Mouse (Mus musculus) liver, embryonic 15.5 days (tissue): Measurements from ENCODE around the gene BC049352. TPM values are rescaled to one million over a fixed set of nuclear protein-coding genes. Genes with fewer than 3 reads are reported as not detected.

ENCODE experiments used
- ATAC-seq: fragments of 200-750 bp; cut with Nextera tagmentation; 2 replicates; pipeline ENCODE4 v1.8.0; 2017; ENCODE audit warnings: moderate number of reproducible peaks, mild to moderate bottlenecking, moderate library complexity; ENCODE audit not compliant: insufficient read depth
- H3K27ac ChIP-seq: fragments of 300-500 bp; sonication (generic); replicated peaks from 2 replicates; pipeline ENCODE4 v1.5.1; 2015; ENCODE audit warnings: mild to moderate bottlenecking, inconsistent platforms
- H3K27me3 ChIP-seq: fragments of 300-500 bp; sonication (generic); 2 replicates; pipeline ENCODE4 v1.6.1; 2015; ENCODE audit warnings: mild to moderate bottlenecking, inconsistent platforms
- H3K36me3 ChIP-seq: fragments of 300-500 bp; sonication (generic); replicated peaks from 2 replicates; pipeline ENCODE4 v1.6.1; 2015; ENCODE audit warnings: moderate library complexity, mild to moderate bottlenecking, inconsistent platforms
- H3K4me1 ChIP-seq: fragments of 300-500 bp; sonication (generic); replicated peaks from 2 replicates; pipeline ENCODE4 v1.6.1; 2015; ENCODE audit warnings: inconsistent platforms
- H3K4me2 ChIP-seq: fragments of 300-500 bp; sonication (generic); 2 replicates; pipeline ENCODE4 v1.6.1; 2015; ENCODE audit warnings: moderate library complexity, mild to moderate bottlenecking, inconsistent platforms
- H3K4me3 ChIP-seq: fragments of 300-500 bp; sonication (generic); replicated peaks from 2 replicates; pipeline ENCODE4 v1.5.1; 2015; ENCODE audit warnings: mild to moderate bottlenecking, inconsistent platforms
- H3K9ac ChIP-seq: fragments of 300-500 bp; sonication (generic); 2 replicates; pipeline ENCODE4 v1.6.1; 2015; ENCODE audit warnings: moderate library complexity, mild to moderate bottlenecking, inconsistent platforms
- H3K9me3 ChIP-seq: fragments of 300-500 bp; sonication (generic); replicated peaks from 2 replicates; pipeline ENCODE4 v1.6.1; 2016; ENCODE audit warnings: inconsistent platforms
- WGBS: fragments of 180-500 bp; shearing (Covaris S2); methylation state at CpG from one replicate; pipeline ENCODE4 v1.1.7; 2015; ENCODE audit warnings: mixed read lengths; ENCODE audit not compliant: insufficient replicate concordance; 5-methylcytosine and 5-hydroxymethylcytosine counted together
- polyA plus RNA-seq: library from polyadenylated mRNA; unstranded; fragments of >200 nt; fragmentation: Nextera tagmentation; extraction: Ambion mirVana; gene quantifications from 2 replicates; pipeline ENCODE4 v1.2.1, GENCODE M21; 2015

BC049352 gene
- polyA plus RNA-seq, 1 experiment from 2014 or later: 0.07 TPM

GRCm38 (mm10) chr9:45215526-45216179 lies 33.8 kb downstream of the BC049352 start:
- H3K4me1 ChIP-seq: no peaks in the 10 kb centered on the region
- no peak overlapping the region for H3K27ac ChIP-seq
- whole genome bisulfite sequencing: 44% methylated on average over 11 of the region's 11 CpGs

GRCm38 (mm10) chr9:45219644-45220043 lies 37.8 kb downstream of the BC049352 start:
- peak; percentile 31; the same call in 1 of the 2 replicates for ATAC-seq
- H3K27ac ChIP-seq: no peak overlapping the region
- H3K9me3 ChIP-seq: no peaks in the 10 kb centered on the region
- WGBS: 21% methylated on average over 3 of the region's 3 CpGs
- no peak overlapping the region for H3K9ac ChIP-seq
- no peak overlapping the region for H3K4me2 ChIP-seq
- no peak overlapping the region for H3K4me3 ChIP-seq
- H3K36me3 ChIP-seq: no peaks in the 10 kb centered on the region
- H3K4me1 ChIP-seq: no peaks in the 10 kb centered on the region
- H3K27me3 ChIP-seq: no peaks in the 10 kb centered on the region

More at GRCm38 (mm10) chr9:45215526-45216179, 33.8 kb downstream of the BC049352 start:
- no peaks in the 10 kb centered on the region for H3K9me3 ChIP-seq
- H3K4me3 ChIP-seq: no peak overlapping the region
- H3K4me2 ChIP-seq: no peak overlapping the region
- H3K27me3 ChIP-seq: no peaks in the 10 kb centered on the region
- no peak overlapping the region for H3K9ac ChIP-seq
- no peaks in the 10 kb centered on the region for H3K36me3 ChIP-seq
- ATAC-seq: no peak

- no peak for ATAC-seq
Measured at GRCm38 (mm10) chr9:45221567-45221966, 39.8 kb downstream of the BC049352 start.

GRCm38 (mm10) chr9:45229359-45229758 lies 47.6 kb downstream of the BC049352 start:
- no peak overlapping the region for H3K9ac ChIP-seq
- no peak overlapping the region for H3K4me3 ChIP-seq
- no peaks in the 10 kb centered on the region for H3K27me3 ChIP-seq
- 55% methylated on average over 8 of the region's 8 CpGs for WGBS
- no peak overlapping the region for H3K27ac ChIP-seq
- ATAC-seq: no peak
- H3K9me3 ChIP-seq: no peaks in the 10 kb centered on the region
- no peaks in the 10 kb centered on the region for H3K36me3 ChIP-seq
- H3K4me1 ChIP-seq: no peaks in the 10 kb centered on the region
- no peak overlapping the region for H3K4me2 ChIP-seq

More at GRCm38 (mm10) chr9:45221567-45221966, 39.8 kb downstream of the BC049352 start:
- H3K27me3 ChIP-seq: no peaks in the 10 kb centered on the region
- no peak overlapping the region for H3K4me3 ChIP-seq
- no peak overlapping the region for H3K27ac ChIP-seq
- H3K36me3 ChIP-seq: no peaks in the 10 kb centered on the region
- H3K4me2 ChIP-seq: no peak overlapping the region
- no peak overlapping the region for H3K9ac ChIP-seq
- no peaks in the 10 kb centered on the region for H3K9me3 ChIP-seq
- 11% methylated on average over 6 of the region's 6 CpGs for WGBS
- H3K4me1 ChIP-seq: no peaks in the 10 kb centered on the region

- Histone ChIP-seq H3K4me3 (no peak overlapping the region), H3K9me3 (no peaks in the 10 kb centered on the region), H3K27me3 (no peaks in the 10 kb centered on the region), H3K36me3 (no peaks in the 10 kb centered on the region), H3K4me2 (no peak overlapping the region), H3K9ac (no peak overlapping the region), H3K27ac (no peak overlapping the region), H3K4me1 (no peaks in the 10 kb centered on the region)
- no peak for ATAC-seq
- 26% methylated on average over 6 of the region's 6 CpGs for WGBS
Measured at GRCm38 (mm10) chr9:45235668-45236227, 53.9 kb downstream of the BC049352 start.

- WGBS: 50% methylated on average over 7 of the region's 7 CpGs
- no peaks in the 10 kb centered on the region for H3K4me1 ChIP-seq
- H3K27me3 ChIP-seq: no peaks in the 10 kb centered on the region
- no peak overlapping the region for H3K27ac ChIP-seq
- H3K4me3 ChIP-seq: no peak overlapping the region
- no peak overlapping the region for H3K9ac ChIP-seq
- no peak for ATAC-seq
- no peaks in the 10 kb centered on the region for H3K36me3 ChIP-seq
- H3K4me2 ChIP-seq: no peak overlapping the region
- no peaks in the 10 kb centered on the region for H3K9me3 ChIP-seq
Measured at GRCm38 (mm10) chr9:45236744-45237143, 54.9 kb downstream of the BC049352 start.

- no peaks in the 10 kb centered on the region for H3K4me1 ChIP-seq
- WGBS: 36% methylated on average over 5 of the region's 5 CpGs
- H3K4me2 ChIP-seq: no peak overlapping the region
- no peak for ATAC-seq
- no peak overlapping the region for H3K27ac ChIP-seq
- H3K36me3 ChIP-seq: no peaks in the 10 kb centered on the region
- no peak overlapping the region for H3K9ac ChIP-seq
- no peaks in the 10 kb centered on the region for H3K9me3 ChIP-seq
- H3K4me3 ChIP-seq: no peak overlapping the region
- no peaks in the 10 kb centered on the region for H3K27me3 ChIP-seq
Measured at GRCm38 (mm10) chr9:45241397-45241796, 59.6 kb downstream of the BC049352 start.

GRCm38 (mm10) chr9:45245432-45245831 lies 63.6 kb downstream of the BC049352 start:
- H3K27me3 ChIP-seq: no peaks in the 10 kb centered on the region
- H3K36me3 ChIP-seq: no peaks in the 10 kb centered on the region
- H3K4me1 ChIP-seq: 0 out of 2 replicates have a peak, but pooled peaks cover 3% of the 10 kb centered on the region
- H3K4me2 ChIP-seq: no peak overlapping the region
- H3K9me3 ChIP-seq: no peaks in the 10 kb centered on the region
- H3K27ac ChIP-seq: peak overlapping the region; percentile 16; the same call in 1 of the 2 replicates
- WGBS: 56% methylated on average over 1 of the region's 1 CpGs
- H3K4me3 ChIP-seq: no peak overlapping the region
- no peak overlapping the region for H3K9ac ChIP-seq
- no peak for ATAC-seq

- Histone ChIP-seq H3K4me1 (peaks cover 3% of the 10 kb centered on the region; the same call in 1 of the 2 replicates), H3K9ac (no peak overlapping the region), H3K4me2 (no peak overlapping the region), H3K9me3 (no peaks in the 10 kb centered on the region), H3K27ac (peak overlapping the region; percentile 24), H3K4me3 (no peak overlapping the region), H3K36me3 (no peaks in the 10 kb centered on the region), H3K27me3 (no peaks in the 10 kb centered on the region)
- WGBS: 34% methylated on average over 6 of the region's 6 CpGs
- ATAC-seq: 0 out of 2 replicates have a peak, but pooled peaks have one; percentile 31
Measured at GRCm38 (mm10) chr9:45246060-45246459, 64.3 kb downstream of the BC049352 start.

- Histone ChIP-seq H3K27ac (no peak overlapping the region), H3K4me3 (no peak overlapping the region), H3K36me3 (no peaks in the 10 kb centered on the region), H3K27me3 (no peaks in the 10 kb centered on the region), H3K4me1 (peaks cover 10% of the 10 kb centered on the region), H3K4me2 (no peak overlapping the region), H3K9ac (no peak overlapping the region), H3K9me3 (no peaks in the 10 kb centered on the region)
- ATAC-seq: no peak
- WGBS: 36% methylated on average over 2 of the region's 2 CpGs
Measured at GRCm38 (mm10) chr9:45247536-45247935, 65.7 kb downstream of the BC049352 start.

GRCm38 (mm10) chr9:45250306-45250705 lies 68.5 kb downstream of the BC049352 start:
- H3K36me3 ChIP-seq: no peaks in the 10 kb centered on the region
- no peaks in the 10 kb centered on the region for H3K27me3 ChIP-seq
- H3K4me1 ChIP-seq: peaks cover 15% of the 10 kb centered on the region
- H3K4me2 ChIP-seq: no peak overlapping the region
- 66% methylated on average over 7 of the region's 7 CpGs for WGBS
- ATAC-seq: no peak
- no peak overlapping the region for H3K27ac ChIP-seq
- no peak overlapping the region for H3K9ac ChIP-seq
- H3K9me3 ChIP-seq: no peaks in the 10 kb centered on the region
- no peak overlapping the region for H3K4me3 ChIP-seq
